Mouse (Mus musculus) erythroblast, embryonic 14.5 days (primary cell): ENCODE data around the gene Rgs6.

Experiments used
- GATA1 ChIP-seq: IDR thresholded peaks from 2 replicates; pipeline ENCODE4 v1.6.1; 2012; ENCODE audit warnings: low read length, inconsistent platforms, mixed read lengths
- TAL1 ChIP-seq: IDR thresholded peaks from 3 replicates; pipeline ENCODE4 v1.6.1; 2012; ENCODE audit warnings: low read length, inconsistent platforms, mixed read lengths

GRCm38 (mm10) chr12:82921287-82922015 lies 333.4 kb downstream of the Rgs6 start:
- TF ChIP-seq TAL1 (no peak), GATA1 (no peak)
